Mouse (Mus musculus): ENCODE results near the gene Psmd4. TPM values are rescaled to one million over a fixed set of nuclear protein-coding genes. Genes with fewer than 3 reads are reported as not detected.
"Not testable (repeated sequence)": the region's sequence is repeated elsewhere in the genome, so short reads cannot be mapped to it uniquely, and the experiment has no call there.

Gene Psmd4
- total RNA-seq, 2 experiments from 2014 or later, result 163 to 181 TPM

DNA sequence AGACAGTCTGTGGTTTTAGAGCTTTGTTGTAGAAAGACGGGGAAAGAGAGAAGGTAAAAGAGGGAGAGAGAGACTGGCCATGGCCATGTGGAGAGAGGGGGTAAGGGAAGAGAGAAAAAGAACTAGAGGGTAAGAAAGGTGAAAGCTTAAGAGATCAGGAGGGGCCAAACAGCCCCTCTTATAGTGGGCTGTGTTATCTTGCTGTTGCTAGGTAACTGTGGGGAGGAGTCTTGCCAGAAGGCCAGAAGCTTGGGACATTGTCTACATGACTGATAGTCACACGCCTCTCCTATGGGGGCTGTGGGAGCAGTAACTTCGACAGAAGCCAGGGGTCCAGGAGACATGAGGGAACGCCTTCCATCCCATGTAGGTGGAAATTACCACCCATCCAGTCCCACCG lies 17.2 kb downstream of the Psmd4 start:
- DNase-seq, result no peak

DNA sequence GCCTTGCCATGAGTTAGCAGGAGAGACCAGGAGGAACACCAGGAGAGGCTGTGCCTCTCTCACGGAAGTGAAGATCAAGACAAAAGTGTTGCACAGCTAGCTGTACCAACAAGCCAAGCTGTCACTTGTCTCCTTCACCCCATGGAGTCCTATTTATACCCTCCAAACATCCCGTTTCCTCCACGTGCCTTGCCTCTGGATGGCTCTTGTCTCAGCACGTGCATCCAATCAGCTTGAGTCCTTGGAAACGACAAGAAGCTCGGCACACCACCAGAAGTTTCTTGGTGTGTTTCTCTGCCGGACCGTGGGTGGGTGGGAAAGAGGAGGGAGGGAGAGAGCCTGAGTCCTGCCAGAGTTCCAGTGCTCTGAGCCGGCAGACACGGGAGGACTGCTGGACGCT lies 17.9 kb downstream of the Psmd4 start:
- no peak for DNase-seq

DNA sequence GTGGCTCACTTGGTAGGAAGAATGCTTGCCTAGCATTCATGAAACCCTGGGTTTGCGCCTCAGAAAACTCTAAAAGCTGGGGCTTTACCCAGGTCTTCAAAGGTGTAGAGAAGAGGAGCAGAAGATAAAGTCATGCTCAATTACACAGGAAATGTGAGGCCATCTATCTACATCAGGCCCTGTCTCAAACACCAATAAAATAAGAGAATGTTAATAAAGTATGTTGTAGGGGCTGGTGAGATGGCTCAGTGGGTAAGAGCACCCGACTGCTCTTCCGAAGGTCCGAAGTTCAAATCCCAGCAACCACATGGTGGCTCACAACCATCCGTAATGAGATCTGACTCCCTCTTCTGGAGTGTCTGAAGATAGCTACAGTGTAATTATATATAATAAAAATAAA lies 21.5 kb downstream of the Psmd4 start:
- DNase-seq, result not testable (repeated sequence)

DNA sequence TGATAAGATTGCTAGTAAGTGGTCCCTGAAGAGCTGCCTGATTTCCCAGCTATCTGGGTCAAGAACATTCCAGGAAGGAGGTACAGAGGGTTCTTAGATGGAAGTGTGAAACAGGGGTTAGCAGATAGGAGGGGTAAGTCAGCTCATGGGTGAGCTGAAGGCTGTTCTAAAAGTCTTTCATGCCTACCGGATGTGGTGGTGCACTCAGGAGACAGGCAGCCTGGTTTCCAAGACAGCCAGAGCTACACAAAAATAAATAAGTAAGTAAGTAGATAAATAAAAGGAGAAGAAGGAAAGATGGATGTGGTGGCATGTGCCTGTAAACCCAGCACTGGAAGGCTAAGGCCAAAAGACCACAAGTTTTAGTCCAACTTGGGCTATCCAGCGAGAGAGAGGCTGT lies 23.7 kb downstream of the Psmd4 start:
- no peak for DNase-seq

DNA sequence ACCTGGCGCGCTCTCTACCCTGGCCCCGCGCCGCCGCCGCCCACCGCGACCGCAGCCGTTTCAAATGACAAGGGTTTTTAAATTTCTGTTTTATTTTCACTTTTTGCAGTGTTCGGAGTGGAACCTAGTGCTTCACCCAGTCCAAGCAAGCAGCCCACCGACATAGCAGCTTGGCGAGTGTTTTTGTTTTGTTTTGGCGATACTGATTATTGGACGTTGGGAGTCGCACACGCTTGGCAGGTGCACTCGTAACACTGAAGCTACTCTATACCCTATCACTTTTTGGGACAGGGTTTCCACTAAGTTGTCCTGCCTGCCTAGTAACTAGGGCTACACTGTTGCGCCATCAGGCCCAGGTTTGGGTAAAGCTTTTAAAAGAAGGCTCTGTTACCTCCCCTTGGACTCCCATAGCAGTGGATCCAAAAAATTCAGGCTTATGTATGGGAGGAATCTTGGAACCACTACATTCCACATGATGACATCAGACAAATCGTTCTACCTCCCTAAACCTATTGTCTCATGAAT lies 25.8 kb downstream of the Psmd4 start:
- no peak for DNase-seq

DNA sequence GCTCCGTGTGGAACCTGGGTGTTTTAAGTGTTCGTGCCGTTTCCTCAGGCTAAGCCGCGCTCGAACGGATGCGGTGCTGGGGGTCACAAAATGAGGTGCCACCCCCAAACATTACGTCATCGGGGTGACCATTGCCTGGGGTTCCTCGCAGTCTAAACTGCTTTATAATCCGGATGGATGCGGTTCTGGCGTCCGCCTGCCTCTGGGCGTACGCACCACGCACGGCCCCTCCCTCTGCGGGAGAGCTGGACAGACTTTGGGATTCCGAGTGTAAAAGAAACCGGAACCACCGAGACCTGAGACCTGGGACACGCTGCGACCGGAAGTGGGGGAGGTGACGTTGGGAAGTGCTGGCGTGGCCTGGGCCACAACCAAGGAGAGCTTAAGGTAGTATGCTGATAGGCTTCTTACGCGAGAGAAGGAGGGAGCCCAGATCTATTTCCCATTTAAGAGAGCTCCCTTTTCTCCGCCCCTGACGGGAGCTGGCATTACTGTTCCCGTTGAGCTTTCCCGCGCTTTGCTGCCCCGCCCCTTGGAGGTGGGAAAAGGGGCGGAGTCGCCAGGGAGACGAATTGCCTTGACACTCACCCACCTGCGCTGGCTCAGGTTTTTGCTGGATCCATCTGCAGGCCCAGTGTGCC lies 26.4 kb downstream of the Psmd4 start:
- DNase-seq, result peak; percentile 92

DNA sequence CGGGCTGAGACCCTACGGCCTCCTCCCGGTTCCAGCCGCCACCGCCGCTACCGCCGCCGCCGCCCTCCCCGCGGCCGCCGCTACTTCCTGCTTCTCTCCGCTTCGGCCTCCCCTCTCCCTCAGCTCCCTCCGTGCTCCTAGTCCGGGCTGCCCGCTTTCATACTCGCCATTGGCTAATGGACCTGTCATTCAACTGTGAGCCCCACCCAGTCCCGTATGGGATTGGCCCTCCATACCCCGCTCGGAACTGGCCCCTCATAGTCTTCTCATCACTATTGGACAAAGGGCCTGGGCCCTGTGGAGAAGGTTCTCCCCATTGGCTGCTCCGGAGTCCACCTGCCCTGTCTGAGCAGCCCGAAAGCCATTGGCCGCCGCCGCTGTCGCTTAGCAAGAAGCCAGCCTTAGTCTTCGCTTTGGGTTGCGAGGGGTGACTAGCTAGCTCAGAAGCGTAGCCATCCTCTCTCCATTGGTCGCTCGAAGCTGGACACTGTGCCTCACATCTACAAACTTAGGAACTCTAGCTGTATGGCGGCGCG lies 27.0 kb downstream of the Psmd4 start, which contains the start of gene Zfp687:
Gene Zfp687 (minus strand): TSS at position 112 of the 536 bp plus-strand sequence.
- peak; percentile 100 for DNase-seq

DNA sequence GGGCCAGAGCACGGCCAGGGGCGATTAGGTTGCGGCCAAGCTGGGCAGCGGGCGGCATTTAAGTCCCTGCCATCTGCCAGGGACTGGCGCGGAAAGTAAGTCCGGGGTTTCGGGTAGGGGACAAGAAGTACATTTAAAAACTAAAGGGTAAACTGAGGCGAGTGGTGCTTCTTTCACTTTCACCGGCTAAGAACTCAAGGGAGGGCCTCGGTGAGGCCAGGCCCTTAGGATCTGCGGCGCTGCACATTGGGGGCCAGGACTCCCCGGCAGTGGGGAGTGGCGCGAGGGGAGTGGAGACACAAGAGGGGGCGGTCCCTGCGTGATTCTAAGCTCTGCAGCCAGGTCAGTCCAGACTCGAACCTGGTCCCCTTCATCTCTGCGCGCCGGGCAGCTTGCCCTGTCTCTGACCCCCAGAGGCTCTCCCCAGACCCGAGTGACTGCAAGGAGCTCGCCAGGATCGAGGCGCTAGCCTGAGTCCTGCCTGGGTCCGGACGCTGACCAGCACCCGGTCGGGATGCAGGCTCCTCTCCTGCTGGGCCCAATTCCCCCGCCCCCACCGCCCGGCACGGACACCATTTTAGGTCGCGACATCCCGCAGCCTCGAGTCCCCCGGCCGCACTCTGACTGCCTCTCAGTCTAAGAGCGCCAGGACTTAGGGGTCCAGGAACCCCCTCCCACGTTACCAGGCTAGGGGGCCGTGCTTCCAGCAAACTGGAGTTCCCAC lies 27.8 kb downstream of the Psmd4 start:
- DNase-seq, result peak; percentile 31

DNA sequence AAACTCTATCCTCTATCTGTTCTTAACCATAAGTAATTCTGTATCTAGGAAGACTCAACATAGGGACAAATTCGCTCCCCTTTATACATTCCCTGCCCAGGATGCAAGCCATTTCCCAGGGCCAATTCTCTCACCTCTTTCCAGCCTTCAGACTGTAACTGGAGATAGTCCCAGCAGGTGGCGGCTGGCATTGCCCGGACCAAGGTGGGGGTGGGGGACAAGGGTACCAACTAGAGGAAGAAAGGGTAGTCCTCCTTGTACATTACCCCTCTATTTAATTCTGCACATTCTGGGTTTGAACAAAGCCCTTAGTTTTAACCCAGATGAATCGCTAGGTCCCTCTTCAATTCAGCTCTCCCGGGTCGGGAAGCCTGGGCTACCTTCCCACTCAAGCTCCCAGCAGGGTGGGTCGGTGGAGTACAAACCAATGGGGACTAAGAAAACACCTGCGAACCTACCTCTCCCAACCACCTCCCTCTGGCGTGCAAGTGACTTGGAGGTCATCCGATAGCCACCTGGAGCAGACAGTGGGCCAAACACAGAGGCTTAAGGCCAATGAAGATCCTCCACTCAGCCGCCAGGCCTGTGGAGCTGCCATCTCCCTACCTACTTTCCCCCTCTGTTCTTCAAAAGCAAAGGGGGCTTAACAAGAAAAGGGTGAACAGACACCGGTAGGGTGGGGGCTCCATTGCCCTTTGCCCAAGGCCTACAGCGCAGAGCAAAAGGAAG lies 28.6 kb downstream of the Psmd4 start:
- DNase-seq, result peak; percentile 23

DNA sequence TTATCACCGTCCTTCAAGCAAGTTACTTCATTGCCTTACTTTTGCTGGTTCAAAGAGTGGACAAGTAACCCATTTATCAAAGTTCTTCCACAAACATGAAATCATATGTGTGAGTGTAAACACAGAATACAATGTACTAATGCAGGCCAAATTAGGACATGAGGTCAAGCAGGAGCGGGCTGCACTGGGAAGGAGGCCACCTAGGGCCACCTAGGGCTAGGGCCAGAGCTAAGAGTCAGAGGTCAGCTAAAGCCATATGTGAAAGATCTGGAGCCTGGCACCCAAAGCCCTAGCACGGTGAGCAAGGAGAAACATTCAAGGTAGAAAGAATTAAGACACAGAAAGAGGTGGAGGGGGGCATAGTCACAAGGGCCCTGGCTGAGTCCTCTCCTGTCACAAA lies 29.4 kb downstream of the Psmd4 start:
- no peak for DNase-seq

DNA sequence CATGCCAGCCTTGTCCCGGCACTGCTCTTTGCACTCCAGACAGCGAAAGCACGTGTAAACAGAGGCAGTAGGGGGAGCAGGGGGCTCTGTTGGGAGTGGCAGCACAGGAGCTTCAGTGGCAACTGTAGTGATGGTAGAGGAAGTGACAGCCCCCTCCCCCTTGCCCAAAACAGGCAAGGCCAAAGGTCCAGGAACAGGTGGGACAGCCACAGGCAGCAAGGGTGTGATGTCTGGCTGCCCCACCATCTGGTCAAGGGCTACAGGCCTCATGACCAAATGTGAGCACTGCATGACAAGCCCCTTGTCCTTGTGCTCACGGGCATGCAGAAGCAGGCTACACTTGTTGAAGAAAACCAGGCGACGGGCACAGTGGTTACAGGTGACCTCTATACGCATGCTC lies 32.0 kb downstream of the Psmd4 start:
- DNase-seq, result no peak

DNA sequence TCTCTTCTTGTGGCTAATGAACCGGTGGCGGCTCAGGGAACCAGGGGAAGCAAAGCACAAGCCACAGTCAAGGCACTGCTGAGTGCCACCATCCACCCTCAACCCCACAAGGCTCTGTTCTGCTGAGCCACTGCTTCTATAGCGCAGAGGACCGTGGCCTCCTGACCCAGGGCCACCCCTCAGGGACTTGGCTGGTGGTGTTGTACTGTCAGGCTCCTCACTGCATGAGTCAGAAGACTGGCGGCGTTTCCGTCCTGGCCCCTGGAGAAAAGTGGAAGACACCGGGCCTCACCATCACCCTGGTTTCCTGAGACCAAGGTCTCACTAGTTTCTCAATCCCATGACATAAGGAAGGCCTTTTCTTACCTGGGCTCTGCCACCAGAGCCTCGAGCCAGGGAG lies 34.7 kb downstream of the Psmd4 start:
- no peak for DNase-seq

DNA sequence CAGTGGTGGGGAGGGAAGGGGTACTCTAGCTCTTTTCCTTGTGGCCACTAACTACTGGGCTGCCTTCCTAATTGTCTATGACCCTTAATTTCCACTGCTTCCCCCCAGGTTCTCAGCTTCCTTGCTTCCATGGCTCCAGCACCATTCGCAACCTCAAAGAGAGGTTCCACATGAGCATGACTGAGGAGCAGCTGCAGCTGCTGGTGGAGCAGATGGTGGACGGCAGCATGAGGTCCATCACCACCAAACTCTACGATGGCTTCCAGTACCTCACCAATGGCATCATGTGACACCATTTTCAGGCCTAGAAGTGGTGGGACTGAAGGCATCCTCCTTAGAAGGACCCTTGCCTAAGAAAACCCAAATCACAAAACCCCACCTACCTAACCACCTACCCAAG lies 36.8 kb downstream of the Psmd4 start:
- no peak for DNase-seq

DNA sequence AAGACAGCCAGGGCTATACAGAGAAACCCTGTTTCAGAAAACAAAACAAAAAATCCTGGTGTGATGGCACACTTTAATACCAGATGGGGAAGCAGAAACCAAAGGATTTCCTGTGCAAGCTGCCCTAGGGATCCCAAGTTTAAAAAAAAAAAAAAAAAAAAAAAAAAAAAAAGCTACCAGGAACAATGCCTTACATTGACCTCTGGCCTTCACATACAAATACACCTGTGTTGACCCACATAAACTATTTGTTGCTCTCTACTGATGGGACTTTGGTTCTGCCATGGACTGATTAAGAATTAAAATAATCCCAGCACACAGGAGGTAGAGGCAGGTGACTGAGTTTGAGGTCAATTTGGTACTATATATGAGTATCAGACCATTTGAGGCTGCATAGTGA lies 39.1 kb downstream of the Psmd4 start:
- no peak for DNase-seq

DNA sequence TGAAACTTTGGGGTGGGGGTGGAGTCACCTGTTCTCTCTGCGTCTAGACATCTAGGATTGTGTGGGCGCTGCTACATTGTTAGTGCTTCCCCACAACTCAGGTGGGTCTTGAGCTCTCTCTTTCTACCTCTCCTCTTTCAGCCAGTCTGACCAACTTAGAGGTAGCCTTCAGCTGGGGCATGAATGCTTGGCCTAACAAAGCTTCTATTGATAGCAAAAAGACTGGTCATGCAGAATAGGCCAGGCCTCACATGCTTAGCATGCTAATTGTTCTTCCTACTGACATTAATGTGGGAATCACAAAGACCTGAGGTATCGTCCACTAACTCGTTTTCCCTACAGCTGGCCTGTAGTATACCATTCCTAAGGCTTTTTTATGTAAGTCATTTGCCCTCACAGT lies 39.8 kb downstream of the Psmd4 start:
- DNase-seq, result no peak

DNA sequence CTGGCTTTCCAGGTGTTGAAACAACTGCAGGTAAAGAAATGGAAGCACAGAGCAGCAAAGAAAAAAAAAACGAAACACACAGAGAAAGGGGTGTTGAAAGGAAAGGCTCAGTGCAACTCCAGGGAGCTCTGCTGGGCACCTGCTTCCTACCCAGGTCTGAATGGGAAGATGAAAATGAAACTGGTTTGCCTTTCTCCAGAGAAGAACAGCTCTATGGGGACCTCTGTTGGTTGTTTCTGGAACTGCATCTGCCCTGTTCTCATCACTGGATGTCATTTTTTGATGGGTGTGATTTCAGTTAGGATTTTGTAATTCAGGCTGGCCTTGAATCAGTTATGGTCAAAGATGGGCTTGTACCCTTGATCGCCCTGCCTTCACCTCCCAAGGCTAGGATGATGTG lies 45.5 kb downstream of the Psmd4 start:
- DNase-seq, result peak; percentile 34

DNA sequence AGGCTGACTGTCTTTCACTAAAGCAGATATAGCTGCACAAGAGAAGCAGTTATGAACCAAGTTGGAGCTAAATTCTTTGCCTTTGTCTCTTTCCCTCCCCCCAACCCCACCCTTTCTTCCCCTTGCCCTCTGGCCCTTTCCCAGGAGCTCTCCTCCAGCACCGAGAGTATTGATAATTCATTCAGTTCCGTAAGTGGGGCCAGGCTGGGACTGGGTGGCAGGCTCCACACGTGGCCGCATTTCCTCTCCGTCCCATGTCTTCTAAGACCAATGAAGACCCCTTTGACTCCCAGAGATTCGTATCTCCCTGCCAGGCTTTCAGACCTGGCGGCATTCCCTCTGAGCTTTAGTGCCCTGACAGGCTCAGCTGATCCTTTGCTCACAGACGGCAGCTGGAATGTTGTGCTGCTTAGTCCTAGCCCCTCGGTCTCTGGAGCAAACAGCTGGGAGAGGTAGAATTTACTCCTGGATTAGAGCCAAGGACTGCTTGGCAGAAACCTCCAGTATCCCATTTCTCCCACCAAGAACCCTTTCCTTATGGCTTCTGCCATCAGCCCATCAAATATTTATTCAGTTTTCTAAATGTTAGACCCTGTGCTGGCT lies 53.2 kb downstream of the Psmd4 start:
- peak; percentile 39 for DNase-seq

DNA sequence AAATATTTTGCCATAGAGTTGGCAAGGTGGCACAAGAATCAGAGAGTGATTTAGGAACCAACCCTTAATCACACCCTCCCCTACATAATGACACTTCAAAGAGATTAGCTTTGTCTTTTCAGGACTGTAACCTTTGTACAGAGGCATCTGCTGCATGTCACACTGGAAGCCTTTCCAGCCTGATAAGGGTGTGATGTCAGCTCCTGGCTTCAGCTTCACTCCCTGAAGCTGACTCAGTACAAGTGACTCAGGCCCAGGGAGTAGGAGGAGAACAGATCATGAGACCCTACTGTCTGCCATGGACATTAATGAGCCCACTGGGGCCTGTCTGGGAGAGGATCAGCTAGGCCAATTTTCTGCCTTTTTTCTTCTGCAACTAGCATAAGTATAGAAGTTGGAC lies 54.8 kb downstream of the Psmd4 start:
- DNase-seq, result peak; percentile 78

DNA sequence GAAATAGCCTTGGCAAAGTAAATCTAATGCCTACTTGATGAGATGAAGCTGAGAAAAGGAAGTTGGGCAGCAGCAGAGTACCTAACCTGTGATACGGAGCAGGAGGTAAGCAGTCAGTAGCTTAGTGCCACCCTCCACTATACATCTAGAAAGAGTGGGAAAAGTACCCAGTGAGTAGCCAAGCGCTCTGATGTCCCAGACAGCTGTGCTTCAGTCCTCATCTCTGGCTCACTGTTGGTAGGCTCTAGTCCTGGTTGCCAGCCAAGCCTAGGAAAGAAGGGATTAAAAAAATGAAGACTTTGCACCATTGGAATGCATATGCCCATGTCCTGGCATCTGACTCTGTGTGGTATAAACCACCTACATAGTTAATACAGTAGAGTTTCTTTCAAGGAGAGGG lies 56.9 kb downstream of the Psmd4 start:
- no peak for DNase-seq

DNA sequence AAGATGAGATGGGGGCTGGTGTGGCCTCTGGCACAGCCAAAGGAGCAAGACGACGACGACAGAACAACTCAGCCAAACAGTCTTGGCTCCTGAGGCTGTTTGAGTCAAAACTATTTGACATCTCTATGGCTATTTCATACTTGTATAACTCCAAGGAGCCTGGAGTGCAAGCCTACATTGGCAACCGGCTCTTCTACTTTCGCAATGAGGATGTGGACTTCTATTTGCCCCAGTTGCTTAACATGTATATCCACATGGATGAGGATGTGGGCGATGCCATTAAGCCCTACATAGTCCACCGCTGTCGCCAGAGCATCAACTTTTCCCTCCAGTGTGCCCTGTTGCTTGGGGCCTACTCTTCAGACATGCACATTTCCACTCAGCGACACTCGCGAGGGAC lies 58.1 kb downstream of the Psmd4 start:
- DNase-seq, result no peak
